Mouse (Mus musculus): ENCODE results near the gene Rfx2.

The Rfx2 gene

GRCm38 (mm10) chr17:56830411-56831110, at the start of gene Rfx2:
Rfx2 (minus strand) TSS chr17:56831013.
- no peak for DNase-seq (ENCODE audit: low read depth, low spot score)

- DNase-seq (ENCODE audit: low read depth, low spot score): peak; percentile 89
Measured at GRCm38 (mm10) chr17:56877426-56877825, 46.6 kb upstream of the Rfx2 start.

- peak; percentile 82 for DNase-seq (ENCODE audit: low read depth, low spot score)
Measured at GRCm38 (mm10) chr17:56876981-56877380, 46.2 kb upstream of the Rfx2 start.

- peak; percentile 75 for DNase-seq (ENCODE audit: low read depth, low spot score)
Measured at GRCm38 (mm10) chr17:56876465-56876864, 45.7 kb upstream of the Rfx2 start.

- no peak for DNase-seq (ENCODE audit: low read depth, low spot score)
Measured at GRCm38 (mm10) chr17:56874936-56875651, 44.3 kb upstream of the Rfx2 start, which contains the start of gene 1700061G19Rik. 1700061G19Rik (plus strand) TSS chr17:56875477.

- no peak for DNase-seq (ENCODE audit: low read depth, low spot score)
Measured at GRCm38 (mm10) chr17:56874237-56874636, 43.4 kb upstream of the Rfx2 start, which contains the start of gene Acsbg2. Acsbg2 (minus strand) TSS chr17:56874447.

- peak; percentile 61 for DNase-seq (ENCODE audit: low read depth, low spot score)
Measured at GRCm38 (mm10) chr17:56872512-56872911, 41.7 kb upstream of the Rfx2 start.

GRCm38 (mm10) chr17:56871767-56872166, 41.0 kb upstream of the Rfx2 start:
- no peak for DNase-seq (ENCODE audit: low read depth, low spot score)

- peak; percentile 75 for DNase-seq (ENCODE audit: low read depth, low spot score)
Measured at GRCm38 (mm10) chr17:56870287-56870953, 39.6 kb upstream of the Rfx2 start.

- DNase-seq (ENCODE audit: low read depth, low spot score): peak; percentile 86
Measured at GRCm38 (mm10) chr17:56869481-56869977, 38.7 kb upstream of the Rfx2 start.

- peak; percentile 52 for DNase-seq (ENCODE audit: low read depth, low spot score)
Measured at GRCm38 (mm10) chr17:56866071-56866470, 35.3 kb upstream of the Rfx2 start.

GRCm38 (mm10) chr17:56861197-56861596, 30.4 kb upstream of the Rfx2 start:
- DNase-seq (ENCODE audit: low read depth, low spot score): peak; percentile 91

- DNase-seq (ENCODE audit: low read depth, low spot score): no peak
Measured at GRCm38 (mm10) chr17:56858922-56859321, 28.1 kb upstream of the Rfx2 start.

- peak; percentile 92 for DNase-seq (ENCODE audit: low read depth, low spot score)
Measured at GRCm38 (mm10) chr17:56858216-56858615, 27.4 kb upstream of the Rfx2 start.

- no peak for DNase-seq (ENCODE audit: low read depth, low spot score)
Measured at GRCm38 (mm10) chr17:56855421-56855820, 24.6 kb upstream of the Rfx2 start.

GRCm38 (mm10) chr17:56851167-56851566, 20.4 kb upstream of the Rfx2 start:
- DNase-seq (ENCODE audit: low read depth, low spot score): no peak

GRCm38 (mm10) chr17:56849710-56850109, 18.9 kb upstream of the Rfx2 start:
- DNase-seq (ENCODE audit: low read depth, low spot score): peak; percentile 56

GRCm38 (mm10) chr17:56848785-56849184, 18.0 kb upstream of the Rfx2 start:
- DNase-seq (ENCODE audit: low read depth, low spot score): no peak

- no peak for DNase-seq (ENCODE audit: low read depth, low spot score)
Measured at GRCm38 (mm10) chr17:56843678-56844077, 12.9 kb upstream of the Rfx2 start.

GRCm38 (mm10) chr17:56842173-56842572, 11.4 kb upstream of the Rfx2 start:
- no peak for DNase-seq (ENCODE audit: low read depth, low spot score)

GRCm38 (mm10) chr17:56840524-56840923, 9.7 kb upstream of the Rfx2 start:
- no peak for DNase-seq (ENCODE audit: low read depth, low spot score)

GRCm38 (mm10) chr17:56836336-56836735, 5.5 kb upstream of the Rfx2 start:
- no peak for DNase-seq (ENCODE audit: low read depth, low spot score)

Measured in ZHBTc4 (cell line).